Mouse (Mus musculus): ENCODE measurements around the gene Zfr2.

- TF ChIP-seq POLR2A (IDR thresholded peaks at IDR 0.05; ENCODE audit: extremely low read depth, insufficient read depth, low read length) (no peak), CTCF (IDR thresholded peaks at IDR 0.05; ENCODE audit: extremely low read depth, insufficient read depth, low read length) (no peak)
These were observed 30.9 kb upstream of the Zfr2 start, which contains the start of gene Nmrk2 for GRCm38 (mm10) chr10:81201807-81202758.
